Mouse (Mus musculus) spleen, adult 2 months (tissue): ENCODE measurements around the gene H2afy.

Experiments
- CTCF ChIP-seq: fragments of 200-500 bp; IDR thresholded peaks from 2 replicates; pipeline ENCODE4 v1.5.1; 2011; ENCODE audit warnings: mild to moderate bottlenecking, inconsistent platforms; ENCODE audit not compliant: insufficient read depth, insufficient read length, insufficient replicate concordance; ENCODE audit errors: extremely low read depth
- POLR2A ChIP-seq: fragments of 200-500 bp; IDR thresholded peaks from 2 replicates; pipeline ENCODE4 v1.6.1; 2011; ENCODE audit warnings: low read depth, low read length, inconsistent platforms

- TF ChIP-seq POLR2A (no peak), CTCF (no peak)
Observed at GRCm38 (mm10) chr13:56055720-56056119, 80.4 kb downstream of the H2afy start.
